Mouse (Mus musculus): ENCODE data around the gene Rbm8a. TPM values are rescaled to one million over a fixed set of nuclear protein-coding genes. Genes with fewer than 3 reads are reported as not detected.
A peak's percentile ranks its signal among the peaks of the same experiment; 100 is the strongest.
"Not testable (repeated sequence)": the region's sequence is repeated elsewhere in the genome, so short reads cannot be mapped to it uniquely, and the experiment has no call there.

Gene Rbm8a
- total RNA-seq, 2 experiments from 2014 or later, result 36.6 to 44.1 TPM

DNA sequence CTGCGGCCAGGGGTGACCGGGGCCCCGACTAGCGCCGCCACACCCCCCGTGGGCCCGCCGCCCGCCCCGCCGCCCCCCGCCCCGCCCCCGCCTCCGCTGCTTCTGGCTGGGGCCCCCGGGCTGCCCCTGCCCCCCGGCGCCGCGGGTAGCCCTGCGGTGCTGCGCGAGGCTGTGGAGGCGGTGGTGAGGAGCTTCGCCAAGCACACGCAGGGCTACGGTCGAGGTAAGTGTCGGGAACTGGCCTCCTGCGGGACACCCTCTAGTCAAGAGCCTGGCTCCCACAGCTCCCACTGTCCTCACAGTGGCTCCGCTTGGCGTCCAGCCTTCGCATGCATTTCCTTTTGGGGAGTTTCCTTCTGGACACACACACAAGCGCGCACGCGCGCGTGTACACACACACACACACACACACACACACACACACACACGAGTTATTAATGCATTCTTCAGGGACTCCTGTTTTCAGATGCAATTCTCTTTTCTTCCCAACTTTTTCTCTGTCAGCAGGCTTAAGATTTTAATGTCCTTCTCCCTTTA lies 28.4 kb upstream of the Rbm8a start:
- DNase-seq, result peak; percentile 80
- intact Hi-C loops (cut with DNase I; ENCODE audit: low total_unique reads), result no loop called here

DNA sequence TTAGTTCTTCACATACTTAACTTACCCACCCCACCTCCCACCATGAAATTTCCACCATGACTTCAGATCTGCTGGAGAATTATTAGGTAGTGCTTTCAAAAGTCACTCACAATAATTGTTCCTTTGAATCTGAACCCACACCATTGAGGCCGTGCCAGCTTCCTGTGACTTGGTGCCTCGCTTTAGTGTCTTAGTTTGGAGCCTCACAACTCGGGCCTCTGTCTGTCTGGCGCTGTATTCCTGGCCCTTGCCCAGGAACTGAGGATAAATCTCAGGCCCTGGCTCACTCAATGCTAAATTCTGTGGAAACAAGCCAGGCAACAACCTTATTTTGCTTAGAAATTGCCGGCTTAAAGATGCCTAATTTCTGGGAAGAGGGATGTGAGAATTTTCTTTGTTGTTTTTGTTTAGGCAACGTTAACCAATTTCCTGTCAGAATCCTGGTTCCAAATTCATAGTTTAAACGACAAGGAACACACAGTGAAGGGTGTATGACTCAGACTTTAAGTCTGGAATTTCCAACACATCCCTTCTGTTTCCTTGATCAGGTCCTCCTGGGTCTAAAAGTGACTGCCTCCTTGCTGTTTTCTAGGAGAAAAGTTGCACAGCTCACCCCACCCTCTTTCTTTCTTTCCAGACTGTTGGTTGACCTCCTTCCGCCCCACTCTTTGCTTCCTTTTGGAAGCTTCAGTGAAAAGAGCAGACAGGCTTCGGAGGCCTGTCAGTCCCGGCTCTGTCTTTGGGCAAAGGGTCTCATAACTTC lies 27.6 kb upstream of the Rbm8a start:
- intact Hi-C loops (cut with DNase I; ENCODE audit: low total_unique reads), result no loop called here
- peak; percentile 45 for DNase-seq

DNA sequence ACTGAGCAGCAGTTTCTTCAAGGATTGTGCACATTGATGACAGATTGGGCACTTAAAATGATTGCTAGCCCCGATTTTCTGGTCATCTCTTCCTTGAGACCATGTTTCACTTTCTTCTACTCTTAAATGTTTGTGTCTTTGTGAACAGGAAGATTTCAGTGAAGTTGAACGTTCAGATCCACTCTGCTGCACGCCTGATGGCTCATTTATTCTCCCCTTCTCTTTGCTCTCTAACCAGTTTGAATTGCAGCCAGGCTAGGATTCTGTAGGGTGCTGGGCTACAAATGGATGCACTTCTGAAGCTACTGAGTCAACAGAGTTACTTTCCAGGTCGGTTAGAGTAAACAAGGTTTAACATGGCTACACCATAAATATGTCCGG lies 27.0 kb upstream of the Rbm8a start:
- intact Hi-C loops (cut with DNase I; ENCODE audit: low total_unique reads), result no loop called here
- DNase-seq, result no peak

DNA sequence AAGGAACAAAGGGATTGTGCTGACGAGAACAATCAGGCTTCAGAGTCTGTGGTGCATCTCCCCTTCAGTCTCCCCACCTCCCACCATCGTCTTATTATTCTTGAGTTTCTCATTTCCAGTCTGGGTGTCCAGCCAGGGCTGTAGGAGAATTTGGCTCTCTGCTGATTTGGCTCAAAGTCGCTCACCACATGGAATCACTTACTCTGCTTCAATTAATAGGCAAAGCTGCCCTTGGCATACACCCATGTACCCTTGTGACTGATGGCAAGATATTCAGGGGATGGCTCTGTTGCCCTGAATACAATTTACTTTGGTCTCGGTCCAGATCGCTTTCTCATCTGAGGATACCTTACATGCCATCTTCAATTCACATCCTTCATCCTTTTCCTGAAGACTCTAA lies 26.4 kb upstream of the Rbm8a start:
- DNase-seq, result no peak
- intact Hi-C loops (cut with DNase I; ENCODE audit: low total_unique reads), result no loop called here

DNA sequence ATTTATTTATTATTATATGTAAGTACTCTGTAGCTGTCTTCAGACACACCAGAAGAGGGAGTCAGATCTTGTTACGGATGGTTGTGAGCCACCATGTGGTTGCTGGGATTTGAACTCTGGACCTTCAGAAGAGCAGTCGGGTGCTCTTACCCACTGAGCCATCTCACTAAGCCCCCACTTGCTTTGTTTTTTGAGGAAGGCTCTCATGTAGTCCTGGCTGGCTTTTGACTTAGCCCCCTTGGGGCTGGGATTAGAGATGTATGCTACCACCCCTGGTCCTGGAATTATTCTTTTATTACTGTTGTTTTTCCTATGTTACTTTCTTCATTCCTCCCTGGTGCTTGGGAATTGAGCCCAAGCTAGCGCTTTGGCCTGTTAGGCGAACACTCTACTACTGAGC lies 23.7 kb upstream of the Rbm8a start:
- intact Hi-C loops (cut with DNase I; ENCODE audit: low total_unique reads); DNase-seq: not testable (repeated sequence)

DNA sequence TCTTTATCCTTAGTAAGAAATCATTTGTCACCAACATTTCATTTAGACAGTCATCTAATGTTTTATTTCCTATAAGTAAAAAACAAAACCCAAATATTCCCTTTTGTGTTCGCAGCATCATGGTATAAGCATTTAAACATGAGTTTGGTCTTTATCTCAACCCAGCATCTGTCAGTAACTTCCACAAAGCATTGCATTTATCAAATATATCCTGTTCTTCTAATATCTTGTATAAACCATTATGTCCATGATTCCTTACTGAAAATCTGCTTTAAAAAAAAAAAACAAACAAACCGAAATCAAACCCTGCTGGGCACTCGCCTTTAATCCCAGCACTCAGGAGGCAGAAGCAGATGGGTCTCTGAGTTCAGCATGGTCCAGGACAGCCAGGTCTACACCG lies 23.1 kb upstream of the Rbm8a start:
- intact Hi-C loops (cut with DNase I; ENCODE audit: low total_unique reads), result no loop called here
- DNase-seq, result no peak

DNA sequence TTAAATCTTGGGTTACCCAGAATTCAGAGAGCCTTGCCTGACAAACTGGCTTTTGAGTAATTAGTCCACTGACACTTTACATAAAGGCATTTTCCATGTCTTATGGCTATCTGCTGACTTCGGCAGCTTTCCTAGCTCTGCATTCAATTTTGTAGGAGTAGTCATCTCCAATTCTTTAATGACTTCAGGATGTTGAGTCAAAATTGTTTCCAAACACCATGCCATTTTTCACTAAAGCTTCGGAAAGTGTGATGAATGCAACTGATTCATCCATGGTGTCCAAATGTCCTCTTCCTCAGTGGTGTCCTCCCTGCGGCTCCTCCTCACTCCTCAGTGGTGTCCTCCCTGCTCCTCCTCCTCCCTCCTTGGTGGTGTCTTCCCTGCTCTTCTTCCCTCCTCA lies 11.8 kb upstream of the Rbm8a start:
- DNase-seq, result no peak
- intact Hi-C loops (cut with DNase I; ENCODE audit: low total_unique reads), result no loop called here

DNA sequence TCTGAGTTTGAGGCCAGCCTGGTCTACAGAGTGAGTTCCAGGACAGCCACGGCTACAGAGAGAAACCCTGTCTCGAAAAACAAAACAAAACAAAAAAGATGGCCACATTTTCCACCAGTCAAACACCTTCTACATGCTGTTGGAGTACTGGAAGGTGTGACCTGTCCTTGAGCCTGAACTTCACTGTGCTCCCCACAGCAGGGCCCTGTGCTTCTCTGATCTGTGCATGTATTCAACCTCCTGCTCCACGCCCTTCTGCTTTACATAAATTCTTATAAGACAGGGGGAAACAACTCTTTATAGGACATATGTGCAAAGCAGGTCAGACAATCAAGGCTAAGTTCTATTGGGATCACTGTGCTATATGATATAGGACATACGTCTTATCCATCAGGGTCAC lies 6.5 kb upstream of the Rbm8a start:
- no peak for DNase-seq
- intact Hi-C loops (cut with DNase I; ENCODE audit: low total_unique reads), result no loop called here

DNA sequence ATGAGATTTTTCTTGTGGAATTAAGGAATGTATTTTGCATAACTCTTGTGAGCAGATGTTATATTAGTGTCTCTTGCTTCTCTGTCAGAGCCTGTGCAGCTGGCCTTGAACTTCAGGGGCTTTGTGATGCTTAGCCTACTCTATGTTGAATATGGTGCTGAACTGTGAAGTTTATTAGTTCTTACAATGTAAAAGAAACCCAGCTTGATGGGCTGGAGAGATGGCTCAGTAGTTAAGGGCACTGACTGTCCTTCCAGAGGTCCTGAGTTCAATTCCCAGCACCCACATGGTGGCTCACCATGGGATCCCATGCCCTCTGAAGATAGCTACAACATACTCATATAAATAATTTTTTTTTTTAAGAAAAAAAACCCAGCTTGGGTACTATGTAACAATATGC lies 2.3 kb downstream of the Rbm8a start:
- no peak for DNase-seq
- intact Hi-C loops (cut with DNase I; ENCODE audit: low total_unique reads), result loop anchor here (5.0 kb wide), 1 partner anchor 35 kb away; the partner anchor contains the start of gene Ankrd34a

DNA sequence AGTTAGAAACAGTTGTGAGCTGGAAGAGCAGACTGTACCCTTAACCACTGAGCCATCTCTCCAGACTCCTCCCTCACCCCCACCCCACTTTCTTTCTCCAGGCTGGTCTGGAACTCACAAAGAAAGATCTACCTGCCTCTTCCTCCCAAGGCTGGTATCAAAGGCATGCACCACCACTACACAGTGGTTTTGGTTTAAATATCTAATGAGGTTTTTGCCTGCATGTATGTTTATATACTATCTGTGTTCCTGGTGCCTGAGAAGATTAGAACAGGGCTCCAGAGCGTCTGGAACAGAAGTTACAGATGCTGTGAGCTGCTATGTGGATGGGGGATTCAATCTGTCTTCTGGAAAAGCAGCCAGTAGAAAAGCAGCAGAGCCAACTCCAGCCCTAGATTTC lies 4.3 kb downstream of the Rbm8a start:
- DNase-seq, result no peak
- intact Hi-C loops (cut with DNase I; ENCODE audit: low total_unique reads), result loop anchor here (5.0 kb wide), 1 partner anchor 37 kb away; the partner anchor contains the start of gene Ankrd34a

DNA sequence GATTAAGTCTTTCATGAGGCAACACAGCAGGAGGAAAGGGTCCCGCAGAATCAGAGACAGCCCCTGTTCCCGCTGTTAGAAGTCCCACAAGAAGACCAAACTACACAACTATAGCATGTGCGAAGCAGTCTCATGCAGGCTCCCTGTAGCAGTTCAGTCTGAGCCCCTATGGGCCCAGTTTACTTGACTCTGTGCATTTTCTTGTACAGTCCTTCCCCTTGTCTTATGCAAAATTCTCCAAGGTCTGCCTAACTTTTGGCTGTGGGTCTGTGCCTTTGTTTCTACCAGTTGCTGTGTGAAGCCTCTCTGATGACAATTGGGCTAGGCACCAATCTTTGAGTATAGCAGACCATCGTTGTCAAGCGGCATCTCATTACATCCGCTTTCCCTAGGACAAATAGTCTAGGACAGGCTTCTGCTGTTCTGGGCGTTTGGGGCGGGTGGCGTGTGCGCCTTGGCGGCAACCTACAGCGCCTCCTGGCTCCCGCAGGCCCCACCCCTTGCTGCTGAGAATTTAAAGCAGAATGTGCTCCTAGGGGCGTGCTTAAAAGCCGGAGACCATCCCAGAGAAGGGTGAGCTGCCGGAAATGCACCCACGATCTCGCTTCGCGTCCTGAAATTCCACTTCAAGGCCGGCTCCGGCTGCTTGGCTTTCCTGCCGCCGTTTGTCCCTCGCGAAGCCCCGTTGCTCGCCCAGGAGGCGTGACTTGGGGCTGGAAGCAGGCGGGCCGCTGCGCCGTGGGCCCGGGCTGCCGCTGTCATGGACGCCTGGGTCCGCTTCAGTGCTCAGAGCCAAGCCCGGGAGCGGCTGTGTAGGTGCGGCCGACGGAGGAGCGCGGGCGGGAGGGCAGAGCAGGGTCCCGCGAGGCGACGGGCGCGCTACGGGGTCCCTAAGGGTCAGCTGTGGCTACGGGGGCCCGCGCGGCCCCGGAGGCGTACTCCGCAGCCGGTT lies 5.5 kb downstream of the Rbm8a start, which contains the start of the genes Pex11b and Gm42957:
Gene Pex11b, plus strand, starts transcription at position 449 of the 952 bp plus-strand sequence.
Gene Gm42957, plus strand, starts transcription at position 547 of the 952 bp plus-strand sequence.
- intact Hi-C loops (cut with DNase I; ENCODE audit: low total_unique reads), result loop anchor here (5.0 kb wide), 2 partner anchors 38 to 48 kb away; partner anchors contain the start of gene Ankrd34a
- peak; percentile 88 for DNase-seq

DNA sequence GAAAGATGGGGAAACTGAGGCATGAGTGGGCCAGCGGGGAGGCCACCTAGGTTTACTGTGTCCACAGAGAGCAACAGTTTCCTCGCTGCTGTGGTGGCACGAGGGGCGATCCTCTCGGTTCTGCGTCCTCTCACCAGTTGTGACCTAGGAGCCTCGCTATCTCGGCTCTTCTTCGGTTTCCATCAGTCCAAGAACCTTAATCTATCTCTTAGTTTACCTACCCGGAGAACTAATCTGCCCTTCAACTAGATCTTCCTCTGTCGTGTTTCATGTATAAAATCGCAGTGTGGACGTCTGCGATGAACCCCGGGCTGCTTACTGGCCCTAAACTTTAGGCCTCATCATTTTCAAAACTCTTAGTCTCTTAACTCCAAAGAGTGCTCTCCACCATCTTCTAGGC lies 6.2 kb downstream of the Rbm8a start:
- no peak for DNase-seq
- intact Hi-C loops (cut with DNase I; ENCODE audit: low total_unique reads), result loop anchor here (5.0 kb wide), 1 partner anchor 49 kb away; no protein-coding TSS in a partner anchor

DNA sequence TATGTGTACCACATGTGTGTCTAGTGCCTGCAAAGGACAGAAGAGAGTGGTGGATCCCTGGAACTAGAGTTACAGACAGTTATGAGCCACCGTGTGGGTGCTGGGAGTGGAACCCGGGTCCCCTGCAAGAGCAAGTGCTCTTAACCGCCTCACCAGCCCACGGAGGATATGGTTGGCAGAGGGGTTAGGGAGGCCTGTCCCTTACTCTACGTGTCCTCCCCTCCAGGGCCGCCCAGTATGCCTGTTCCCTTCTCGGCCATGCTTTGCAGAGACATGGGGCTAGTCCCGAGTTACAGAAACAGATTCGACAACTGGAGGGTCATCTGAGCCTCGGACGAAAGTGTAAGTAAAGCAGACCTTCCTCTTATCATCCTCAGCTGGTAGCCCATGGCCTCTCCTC lies 6.7 kb downstream of the Rbm8a start:
- intact Hi-C loops (cut with DNase I; ENCODE audit: low total_unique reads), result loop anchor here (5.0 kb wide), 1 partner anchor 49 kb away; no protein-coding TSS in a partner anchor
- DNase-seq, result no peak

DNA sequence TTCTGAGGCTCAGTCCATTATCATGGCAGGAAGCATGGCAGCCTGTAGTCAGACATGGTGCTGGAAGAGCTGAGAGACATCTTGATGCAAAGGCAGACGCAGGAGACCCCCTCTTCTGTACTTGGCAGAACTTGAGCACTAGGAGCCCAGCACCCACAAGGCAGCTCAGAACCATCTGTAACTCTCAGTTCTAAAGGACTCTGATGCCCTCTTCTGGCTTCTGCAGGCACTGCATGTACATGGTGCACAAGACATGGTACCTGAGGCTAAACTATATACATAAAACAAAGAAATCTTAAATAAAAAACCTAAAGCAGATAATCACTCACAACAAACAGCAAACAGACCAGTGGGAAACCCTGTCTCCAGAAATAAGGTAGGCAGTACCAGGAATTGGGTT lies 9.5 kb downstream of the Rbm8a start:
- intact Hi-C loops (cut with DNase I; ENCODE audit: low total_unique reads), result loop anchor here (5.0 kb wide), 1 partner anchor 52 kb away; no protein-coding TSS in a partner anchor
- DNase-seq, result peak; percentile 35

DNA sequence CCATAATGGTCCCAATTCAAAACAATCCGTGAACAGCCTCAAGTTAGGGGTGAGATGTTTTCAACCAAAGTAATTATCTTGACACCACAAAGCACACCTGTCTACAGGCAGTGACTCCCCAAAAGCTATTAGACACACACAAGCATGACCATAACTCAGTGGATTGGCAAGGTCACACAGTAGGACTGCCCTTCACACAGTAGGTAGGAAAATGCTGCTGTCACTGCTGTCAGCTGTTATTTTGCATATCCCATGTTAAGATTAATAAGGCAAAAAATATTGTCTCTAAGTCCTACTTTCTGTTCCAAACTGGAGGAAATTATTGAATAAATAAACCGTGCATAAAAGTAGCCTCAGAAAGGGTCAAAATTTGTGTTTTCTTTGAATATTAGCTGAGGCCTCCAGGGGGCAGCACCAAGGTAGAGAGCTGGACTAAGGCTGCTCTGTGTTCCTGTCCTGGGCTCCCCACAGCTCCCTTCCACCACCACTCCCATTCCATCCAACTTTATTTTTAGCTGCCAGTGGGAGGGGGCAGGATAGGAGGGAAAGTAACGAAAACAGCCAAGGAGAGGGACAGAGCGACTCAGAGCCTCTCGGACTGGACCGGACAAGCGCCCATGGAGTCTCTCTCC lies 15.4 kb downstream of the Rbm8a start, which contains the start of gene Itga10:
Gene Itga10, plus strand, starts transcription at position 567 of the 632 bp plus-strand sequence.
- intact Hi-C loops (cut with DNase I; ENCODE audit: low total_unique reads), result no loop called here
- peak; percentile 55 for DNase-seq

DNA sequence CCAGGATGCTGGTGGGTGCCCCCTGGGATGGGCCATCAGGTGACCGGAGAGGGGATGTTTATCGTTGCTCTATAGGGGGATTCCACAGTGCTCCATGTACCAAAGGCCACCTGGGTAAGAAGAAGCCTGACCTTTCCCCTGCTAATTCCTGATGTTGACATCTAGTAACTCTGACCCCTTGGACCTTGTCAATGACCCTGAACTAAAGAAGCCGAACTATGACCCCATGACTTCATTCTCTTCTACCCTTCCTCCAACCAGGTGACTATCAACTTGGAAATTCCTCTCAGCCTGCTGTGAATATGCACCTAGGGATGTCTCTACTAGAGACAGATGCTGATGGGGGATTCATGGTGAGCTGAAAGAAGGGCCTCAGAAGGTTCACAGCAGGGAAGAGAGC lies 17.6 kb downstream of the Rbm8a start:
- DNase-seq, result no peak
- intact Hi-C loops (cut with DNase I; ENCODE audit: low total_unique reads), result no loop called here

DNA sequence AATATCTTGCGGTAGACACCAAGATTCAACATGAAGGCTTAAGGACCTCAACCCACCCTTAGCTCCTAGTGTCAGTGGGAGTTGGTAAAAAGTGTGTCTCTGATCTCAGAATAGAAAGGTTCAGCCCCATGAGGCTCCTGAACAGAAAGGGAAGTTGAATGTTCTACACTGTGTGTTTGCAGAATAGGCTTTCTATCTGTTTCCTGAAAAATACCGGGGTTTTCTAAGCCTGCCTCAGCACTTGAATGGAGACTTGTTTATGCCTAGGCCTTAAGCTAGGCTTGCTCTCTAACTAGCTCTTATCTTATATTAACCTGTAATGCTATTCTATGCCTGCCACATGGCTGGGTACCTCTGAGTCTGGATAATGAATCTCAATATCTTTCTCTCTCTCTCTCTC lies 31.2 kb downstream of the Rbm8a start:
- DNase-seq, result no peak
- intact Hi-C loops (cut with DNase I; ENCODE audit: low total_unique reads), result no loop called here

DNA sequence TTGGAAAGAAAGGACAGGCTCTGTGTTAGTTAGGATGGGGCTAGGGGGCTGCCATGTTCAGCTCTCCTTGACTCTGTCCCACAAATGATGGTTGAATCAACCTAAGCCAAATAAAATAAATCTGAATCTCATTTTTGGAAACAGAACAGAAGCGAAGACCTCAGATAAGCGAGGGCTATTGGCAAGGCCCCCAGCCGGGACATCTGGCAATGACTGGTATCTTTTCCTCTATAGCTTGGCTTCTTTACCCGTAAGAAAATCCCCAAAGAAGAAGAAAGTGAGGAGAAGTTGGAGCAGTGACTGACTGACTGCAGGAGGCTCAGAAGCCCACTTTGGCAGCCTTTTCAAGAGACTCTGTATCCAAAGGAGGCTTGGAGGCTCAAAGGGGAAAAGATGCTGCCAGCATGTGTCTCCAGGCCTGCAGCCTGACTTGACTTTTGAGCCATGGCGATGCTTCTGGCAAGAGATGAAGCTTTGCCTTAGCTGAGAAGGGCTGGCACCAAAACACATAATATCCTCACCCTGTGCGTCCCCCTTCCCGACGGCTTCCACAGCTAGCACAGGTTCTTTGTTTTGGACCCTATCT lies 33.1 kb downstream of the Rbm8a start:
- no peak for DNase-seq
- intact Hi-C loops (cut with DNase I; ENCODE audit: low total_unique reads), result no loop called here

Data from gastrocnemius, postnatal 14 days (tissue).